Mouse (Mus musculus): Measurements from ENCODE around the gene Elmo1. TPM values are rescaled to one million over a fixed set of nuclear protein-coding genes. Genes with fewer than 3 reads are reported as not detected.

Elmo1 gene
- polyA plus RNA-seq, 1 experiment = 52.5 TPM

DNA sequence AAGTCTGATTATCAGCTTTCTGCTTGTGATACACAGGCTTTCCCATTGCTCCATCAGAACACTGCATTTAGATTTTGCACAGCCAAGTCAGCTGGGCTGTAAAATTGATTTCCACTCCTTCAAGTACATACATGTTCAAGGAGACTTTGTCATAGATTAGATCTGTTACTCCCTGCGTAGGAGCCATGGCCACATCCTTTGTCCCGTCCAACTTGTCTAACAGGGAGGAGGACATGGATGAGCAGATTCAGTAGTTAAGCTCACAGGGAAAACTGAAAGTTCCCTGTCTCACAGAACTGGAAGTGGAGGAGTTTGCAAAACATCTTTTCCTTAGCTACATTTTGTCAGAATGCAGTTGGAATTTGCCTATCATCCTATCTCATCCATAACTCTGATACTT, 484.8 kb downstream of the Elmo1 start:
- Histone ChIP-seq H3K4me3 (ENCODE audit: control insufficient read depth, insufficient read depth, low read length) (no peak overlapping the region), H3K27ac (ENCODE audit: control insufficient read depth, insufficient read depth, low read length) (no peak overlapping the region), H3K4me1 (replicated peaks; ENCODE audit: control insufficient read depth, insufficient read depth, low read length) (no peaks in the 10 kb centered on the region), H3K36me3 (ENCODE audit: control insufficient read depth, insufficient read depth, low read length) (peaks cover 33% of the 10 kb centered on the region), H3K27me3 (ENCODE audit: control insufficient read depth, insufficient read depth, low read length) (no peaks in the 10 kb centered on the region)
- 89% methylated on average over 2 of the region's 2 CpGs for WGBS
- no peak for DNase-seq
- no peak for TF ChIP-seq CTCF (IDR thresholded peaks at IDR 0.05; ENCODE audit: borderline replicate concordance, control insufficient read depth, extremely low read depth, insufficient read depth, low read length, poor library complexity)
- no peak for TF ChIP-seq POLR2A (IDR thresholded peaks at IDR 0.05; ENCODE audit: control insufficient read depth, extremely low read depth, insufficient read depth, low read length, poor library complexity)

- H3K4me3 ChIP-seq (ENCODE audit: control insufficient read depth, insufficient read depth, low read length) = no peak overlapping the region
- H3K27me3 ChIP-seq (ENCODE audit: control insufficient read depth, insufficient read depth, low read length) = no peaks in the 10 kb centered on the region
- H3K36me3 ChIP-seq (ENCODE audit: control insufficient read depth, insufficient read depth, low read length) = peaks cover 36% of the 10 kb centered on the region
- WGBS = 98% methylated on average over 4 of the region's 4 CpGs
- no peaks in the 10 kb centered on the region for H3K4me1 ChIP-seq (replicated peaks; ENCODE audit: control insufficient read depth, insufficient read depth, low read length)
- no peak for TF ChIP-seq POLR2A (IDR thresholded peaks at IDR 0.05; ENCODE audit: control insufficient read depth, extremely low read depth, insufficient read depth, low read length, poor library complexity)
- TF ChIP-seq CTCF (IDR thresholded peaks at IDR 0.05; ENCODE audit: borderline replicate concordance, control insufficient read depth, extremely low read depth, insufficient read depth, low read length, poor library complexity) = no peak
- no peak for DNase-seq
- H3K27ac ChIP-seq (ENCODE audit: control insufficient read depth, insufficient read depth, low read length) = no peak overlapping the region
Observed at GRCm38 (mm10) chr13:20585868-20586267, 495.5 kb downstream of the Elmo1 start.

- Histone ChIP-seq H3K27me3 (ENCODE audit: control insufficient read depth, insufficient read depth, low read length) (no peaks in the 10 kb centered on the region), H3K4me1 (replicated peaks; ENCODE audit: control insufficient read depth, insufficient read depth, low read length) (no peaks in the 10 kb centered on the region), H3K36me3 (ENCODE audit: control insufficient read depth, insufficient read depth, low read length) (peaks cover 41% of the 10 kb centered on the region), H3K27ac (ENCODE audit: control insufficient read depth, insufficient read depth, low read length) (no peak overlapping the region), H3K4me3 (ENCODE audit: control insufficient read depth, insufficient read depth, low read length) (no peak overlapping the region)
- WGBS = 97% methylated on average over 3 of the region's 3 CpGs
- TF ChIP-seq CTCF (IDR thresholded peaks at IDR 0.05; ENCODE audit: borderline replicate concordance, control insufficient read depth, extremely low read depth, insufficient read depth, low read length, poor library complexity) (no peak), POLR2A (IDR thresholded peaks at IDR 0.05; ENCODE audit: control insufficient read depth, extremely low read depth, insufficient read depth, low read length, poor library complexity) (no peak)
- no peak for DNase-seq
Observed at GRCm38 (mm10) chr13:20586462-20586861, 496.1 kb downstream of the Elmo1 start.

GRCm38 (mm10) chr13:20590983-20591382, 500.6 kb downstream of the Elmo1 start:
- Histone ChIP-seq H3K36me3 (ENCODE audit: control insufficient read depth, insufficient read depth, low read length) (peaks cover 18% of the 10 kb centered on the region), H3K4me1 (replicated peaks; ENCODE audit: control insufficient read depth, insufficient read depth, low read length) (no peaks in the 10 kb centered on the region), H3K27me3 (ENCODE audit: control insufficient read depth, insufficient read depth, low read length) (no peaks in the 10 kb centered on the region), H3K4me3 (ENCODE audit: control insufficient read depth, insufficient read depth, low read length) (no peak overlapping the region), H3K27ac (ENCODE audit: control insufficient read depth, insufficient read depth, low read length) (no peak overlapping the region)
- 91% methylated on average over 4 of the region's 4 CpGs for WGBS
- no peak for DNase-seq
- no peak for TF ChIP-seq CTCF (IDR thresholded peaks at IDR 0.05; ENCODE audit: borderline replicate concordance, control insufficient read depth, extremely low read depth, insufficient read depth, low read length, poor library complexity)
- no peak for TF ChIP-seq POLR2A (IDR thresholded peaks at IDR 0.05; ENCODE audit: control insufficient read depth, extremely low read depth, insufficient read depth, low read length, poor library complexity)

- 94% methylated on average over 5 of the region's 5 CpGs for WGBS
- no peaks in the 10 kb centered on the region for H3K36me3 ChIP-seq (ENCODE audit: control insufficient read depth, insufficient read depth, low read length)
- no peaks in the 10 kb centered on the region for H3K27me3 ChIP-seq (ENCODE audit: control insufficient read depth, insufficient read depth, low read length)
- H3K27ac ChIP-seq (ENCODE audit: control insufficient read depth, insufficient read depth, low read length) = no peak overlapping the region
- TF ChIP-seq POLR2A (IDR thresholded peaks at IDR 0.05; ENCODE audit: control insufficient read depth, extremely low read depth, insufficient read depth, low read length, poor library complexity) = no peak
- TF ChIP-seq CTCF (IDR thresholded peaks at IDR 0.05; ENCODE audit: borderline replicate concordance, control insufficient read depth, extremely low read depth, insufficient read depth, low read length, poor library complexity) = no peak
- no peak for DNase-seq
- no peak overlapping the region for H3K4me3 ChIP-seq (ENCODE audit: control insufficient read depth, insufficient read depth, low read length)
- no peaks in the 10 kb centered on the region for H3K4me1 ChIP-seq (replicated peaks; ENCODE audit: control insufficient read depth, insufficient read depth, low read length)
Observed at GRCm38 (mm10) chr13:20597307-20597706, 506.9 kb downstream of the Elmo1 start.

DNA sequence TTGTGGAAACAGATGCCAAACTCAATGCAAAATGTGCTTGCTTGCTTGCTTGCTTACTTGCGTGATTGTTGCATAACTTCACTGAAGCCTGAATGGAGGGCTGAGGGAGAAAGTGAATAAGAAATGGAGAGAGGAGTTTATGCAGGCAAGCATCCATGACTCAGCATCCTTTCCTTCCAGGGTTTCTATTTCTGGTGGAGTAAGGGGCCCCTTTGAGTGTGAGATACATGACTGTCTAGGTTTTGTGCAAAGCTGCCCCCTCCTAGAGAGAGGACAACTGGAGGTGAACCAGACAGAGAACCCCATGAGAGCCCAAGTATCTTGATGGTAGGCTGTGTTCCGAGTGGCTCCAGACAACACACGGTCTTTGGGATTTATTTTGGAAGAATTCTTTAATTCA, 508.2 kb downstream of the Elmo1 start:
- Histone ChIP-seq H3K36me3 (ENCODE audit: control insufficient read depth, insufficient read depth, low read length) (no peaks in the 10 kb centered on the region), H3K4me3 (ENCODE audit: control insufficient read depth, insufficient read depth, low read length) (no peak overlapping the region), H3K4me1 (replicated peaks; ENCODE audit: control insufficient read depth, insufficient read depth, low read length) (no peaks in the 10 kb centered on the region), H3K27me3 (ENCODE audit: control insufficient read depth, insufficient read depth, low read length) (no peaks in the 10 kb centered on the region), H3K27ac (ENCODE audit: control insufficient read depth, insufficient read depth, low read length) (no peak overlapping the region)
- WGBS = 97% methylated on average over 3 of the region's 3 CpGs
- no peak for TF ChIP-seq CTCF (IDR thresholded peaks at IDR 0.05; ENCODE audit: borderline replicate concordance, control insufficient read depth, extremely low read depth, insufficient read depth, low read length, poor library complexity)
- TF ChIP-seq POLR2A (IDR thresholded peaks at IDR 0.05; ENCODE audit: control insufficient read depth, extremely low read depth, insufficient read depth, low read length, poor library complexity) = no peak
- no peak for DNase-seq

DNA sequence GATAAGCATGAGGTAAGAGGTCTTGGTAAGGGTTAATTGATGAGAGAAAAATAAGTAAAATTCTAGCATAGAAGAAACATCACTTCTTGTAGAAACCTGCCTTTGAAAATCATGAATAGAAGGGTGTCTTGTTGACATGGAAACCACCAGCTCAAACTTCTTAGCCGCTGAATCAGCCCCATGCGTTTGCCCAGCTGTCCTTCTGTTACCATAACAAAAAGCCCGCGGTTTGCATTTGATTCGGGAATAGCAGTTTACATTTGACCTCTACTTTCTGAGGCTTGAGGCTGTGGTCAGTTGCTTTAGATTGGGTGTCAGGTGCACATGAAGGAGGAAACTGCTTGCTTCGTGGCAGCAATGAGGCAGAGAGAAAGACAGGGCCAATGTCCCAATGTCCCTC, 509.9 kb downstream of the Elmo1 start:
- WGBS = 91% methylated on average over 6 of the region's 6 CpGs
- no peak for TF ChIP-seq CTCF (IDR thresholded peaks at IDR 0.05; ENCODE audit: borderline replicate concordance, control insufficient read depth, extremely low read depth, insufficient read depth, low read length, poor library complexity)
- no peak for TF ChIP-seq POLR2A (IDR thresholded peaks at IDR 0.05; ENCODE audit: control insufficient read depth, extremely low read depth, insufficient read depth, low read length, poor library complexity)
- no peak overlapping the region for H3K27ac ChIP-seq (ENCODE audit: control insufficient read depth, insufficient read depth, low read length)
- H3K4me3 ChIP-seq (ENCODE audit: control insufficient read depth, insufficient read depth, low read length) = no peak overlapping the region
- H3K36me3 ChIP-seq (ENCODE audit: control insufficient read depth, insufficient read depth, low read length) = 0 out of 2 replicates have a peak, but pooled peaks cover 3% of the 10 kb centered on the region
- no peaks in the 10 kb centered on the region for H3K27me3 ChIP-seq (ENCODE audit: control insufficient read depth, insufficient read depth, low read length)
- DNase-seq = no peak
- no peaks in the 10 kb centered on the region for H3K4me1 ChIP-seq (replicated peaks; ENCODE audit: control insufficient read depth, insufficient read depth, low read length)

Data from thymus, adult 2 months (tissue).